Comparison of ENCODE assay signal across 8 mouse cellular contexts in genomic region chr10:91082550-91083392, GRCm38 (mm10). TPM values are rescaled to one million over a fixed set of nuclear protein-coding genes. Genes with fewer than 3 reads are reported as not detected.
A peak's percentile ranks its signal among the peaks of the same experiment; 100 is the strongest.
DNase-seq lines count a peak whose midpoint lies in the region; ATAC-seq and TF ChIP-seq lines count a peak whose summit lies in the region.

TSS of gene Apaf1 (minus strand) at chr10:91082770.
TSS of gene Ikbip (plus strand) at chr10:91082940.

- TF ChIP-seq EP300 in liver, embryonic 14.5 days (IDR thresholded peaks at IDR 0.05; ENCODE audit: low read depth) = no peak
- TF ChIP-seq EP300 in stomach, postnatal 0 days (optimal IDR thresholded peaks at IDR 0.05) = no peak

- peak within 1 kb of the TSS; percentile 86 for H3K4me2 ChIP-seq in heart, embryonic 15.5 days
- H3K4me2 ChIP-seq in liver, embryonic 14.5 days (ENCODE audit: low read depth) = peak within 1 kb of the TSS; percentile 85
- peak within 1 kb of the TSS; percentile 68 for H3K4me2 ChIP-seq in neural tube, embryonic 11.5 days (ENCODE audit: low read depth)
- peak within 1 kb of the TSS; percentile 86 for H3K4me2 ChIP-seq in stomach, postnatal 0 days (replicated peaks; ENCODE audit: low read depth)

- no peaks in the 10 kb centered on the region for H3K9me3 ChIP-seq in forebrain, embryonic 10.5 days
- H3K9me3 ChIP-seq in heart, embryonic 15.5 days (replicated peaks) = no peaks in the 10 kb centered on the region
- H3K9me3 ChIP-seq in liver, embryonic 14.5 days (ENCODE audit: control insufficient read depth, low read length) = no peaks in the 10 kb centered on the region
- no peaks in the 10 kb centered on the region for H3K9me3 ChIP-seq in neural tube, embryonic 11.5 days (ENCODE audit: control insufficient read depth, low read length)
- no peaks in the 10 kb centered on the region for H3K9me3 ChIP-seq in stomach, postnatal 0 days (ENCODE audit: control insufficient read depth, low read length)

- peaks cover 15% of the 10 kb centered on the region for H3K36me3 ChIP-seq in forebrain, embryonic 10.5 days (replicated peaks)
- peaks cover 11% of the 10 kb centered on the region for H3K36me3 ChIP-seq in heart, embryonic 15.5 days
- peaks cover 9% of the 10 kb centered on the region; the same call in 1 of the 2 replicates for H3K36me3 ChIP-seq in liver, embryonic 14.5 days (replicated peaks; ENCODE audit: control insufficient read depth, insufficient read depth, low read depth)
- H3K36me3 ChIP-seq in neural tube, embryonic 11.5 days (ENCODE audit: control insufficient read depth, insufficient read depth, low read length) = no peaks in the 10 kb centered on the region
- H3K36me3 ChIP-seq in stomach, postnatal 0 days (ENCODE audit: control insufficient read depth, insufficient read depth, low read length) = peaks cover 3% of the 10 kb centered on the region; the same call in 1 of the 2 replicates

- TF ChIP-seq CTCF in liver, embryonic 14.5 days (IDR thresholded peaks at IDR 0.05; ENCODE audit: low read depth) = no peak
- TF ChIP-seq CTCF in stomach, postnatal 0 days (IDR thresholded peaks at IDR 0.05; ENCODE audit: low read depth) = no peak

- H3K27me3 ChIP-seq in forebrain, embryonic 10.5 days (ENCODE audit: poor library complexity, severe bottlenecking) = no peaks in the 10 kb centered on the region
- H3K27me3 ChIP-seq in heart, embryonic 15.5 days = no peaks in the 10 kb centered on the region
- H3K27me3 ChIP-seq in liver, embryonic 14.5 days (ENCODE audit: control insufficient read depth, insufficient read depth, low read length) = no peaks in the 10 kb centered on the region
- H3K27me3 ChIP-seq in neural tube, embryonic 11.5 days (ENCODE audit: control insufficient read depth, insufficient read depth, low read length) = no peaks in the 10 kb centered on the region
- no peaks in the 10 kb centered on the region for H3K27me3 ChIP-seq in stomach, postnatal 0 days (ENCODE audit: control insufficient read depth, insufficient read depth, low read length)

- peaks cover 20% of the 10 kb centered on the region for H3K4me1 ChIP-seq in forebrain, embryonic 10.5 days
- peaks cover 6% of the 10 kb centered on the region; the same call in 1 of the 2 replicates for H3K4me1 ChIP-seq in heart, embryonic 15.5 days (replicated peaks)
- H3K4me1 ChIP-seq in liver, embryonic 14.5 days (replicated peaks; ENCODE audit: control insufficient read depth in 2 of 2, insufficient read depth in 2 of 2, low read length in 1 of 2) = no peaks in the 10 kb centered on the region; a peak in 2 of 4 replicates
- no peaks in the 10 kb centered on the region for H3K4me1 ChIP-seq in neural tube, embryonic 11.5 days (ENCODE audit: control insufficient read depth, insufficient read depth, low read length)
- H3K4me1 ChIP-seq in stomach, postnatal 0 days (replicated peaks; ENCODE audit: control insufficient read depth, insufficient read depth) = no peaks in the 10 kb centered on the region

- H3K27ac ChIP-seq in forebrain, embryonic 10.5 days = peak within 1 kb of the TSS; percentile 93
- H3K27ac ChIP-seq in heart, embryonic 15.5 days = peak within 1 kb of the TSS; percentile 93
- peak within 1 kb of the TSS; percentile 67 for H3K27ac ChIP-seq in liver, embryonic 14.5 days
- peak within 1 kb of the TSS; percentile 86 for H3K27ac ChIP-seq in neural tube, embryonic 11.5 days (ENCODE audit: low read depth, low read length)
- H3K27ac ChIP-seq in stomach, postnatal 0 days (replicated peaks) = peak within 1 kb of the TSS; percentile 90

- ATAC-seq in heart, embryonic 15.5 days (replicated peaks; ENCODE audit: insufficient number of reproducible peaks, insufficient read depth, low FRiP score, low read depth) = peak; percentile 96
- peak; percentile 96 for ATAC-seq in liver, embryonic 14.5 days (ENCODE audit: insufficient read depth)
- ATAC-seq in neural tube, embryonic 11.5 days (ENCODE audit: insufficient read depth, low FRiP score, low TSS enrichment) = peak; percentile 94
- ATAC-seq in stomach, postnatal 0 days (ENCODE audit: low FRiP score, low TSS enrichment) = peak; percentile 98

- peak within 1 kb of the TSS; percentile 90 for H3K4me3 ChIP-seq in forebrain, embryonic 10.5 days
- H3K4me3 ChIP-seq in heart, embryonic 15.5 days = peak within 1 kb of the TSS; percentile 99
- H3K4me3 ChIP-seq in liver, embryonic 14.5 days (ENCODE audit: insufficient read depth in 1 of 2, low read depth in 2 of 2, low read length in 2 of 2) = peak within 1 kb of the TSS; percentile 80 to 95
- H3K4me3 ChIP-seq in neural tube, embryonic 11.5 days (ENCODE audit: low read depth, low read length) = peak within 1 kb of the TSS; percentile 93
- peak within 1 kb of the TSS; percentile 95 for H3K4me3 ChIP-seq in stomach, postnatal 0 days (ENCODE audit: low read depth, low read length)

- H3K9ac ChIP-seq in heart, embryonic 15.5 days = peak within 1 kb of the TSS; percentile 94
- H3K9ac ChIP-seq in liver, embryonic 14.5 days (replicated peaks) = peak within 1 kb of the TSS; percentile 94
- H3K9ac ChIP-seq in neural tube, embryonic 11.5 days (ENCODE audit: low read length) = peak within 1 kb of the TSS; percentile 84
- H3K9ac ChIP-seq in stomach, postnatal 0 days (ENCODE audit: low read length) = peak within 1 kb of the TSS; percentile 85

- WGBS in forebrain, embryonic 10.5 days = under 1% methylated on average over 85 of the region's 87 CpGs
- under 1% methylated on average over 87 of the region's 87 CpGs for WGBS in heart, embryonic 15.5 days
- under 1% methylated on average over 80 of the region's 87 CpGs for WGBS in liver, embryonic 14.5 days (ENCODE audit: insufficient replicate concordance)
- under 1% methylated on average over 87 of the region's 87 CpGs for WGBS in neural tube, embryonic 11.5 days
- WGBS in stomach, postnatal 0 days = under 1% methylated on average over 63 of the region's 87 CpGs

- DNase-seq in CD8-positive naive resting alpha-beta T cell, adult 2 months (ENCODE audit: low read depth in 2 of 2, low spot score in 2 of 2) = peak; percentile 100
- DNase-seq in c-Kit-positive CD71-negative TER-119-negative erythroid progenitor cells, embryonic 14.5 days (ENCODE audit: low read depth) = peak; percentile 93
- peak; percentile 99 for DNase-seq in forebrain, embryonic 10.5 days (ENCODE audit: extremely low spot score, low spot score)
- DNase-seq in kidney, postnatal 25 days = peak; percentile 100
- DNase-seq in liver, embryonic 14.5 days (ENCODE audit: low read depth in 3 of 3, low spot score in 3 of 3) = peak; percentile 94 to 96 (median 95)
- peak; percentile 99 for DNase-seq in neural tube, embryonic 11.5 days (ENCODE audit: low spot score)
- peak; percentile 100 for DNase-seq in stomach, postnatal 0 days (ENCODE audit: low spot score)

RNA-seq across cellular contexts. Expression of gene Apaf1, which starts in this region (rescaled TPM):
- polyA plus RNA-seq in forebrain, embryonic 10.5 days (2016; fragmentation: Nextera tagmentation; extraction: Ambion mirVana) = 20.0 and 20.6 TPM in 2 replicates
- polyA plus RNA-seq in heart, embryonic 15.5 days (2015; fragmentation: Nextera tagmentation; extraction: Ambion mirVana) = 12.8 TPM in 2 replicates
- polyA plus RNA-seq in liver, embryonic 14.5 days (2012; rRNA removed) = 4.3 and 7.2 TPM in 2 replicates
- 8.2 and 9.1 TPM in 2 replicates for polyA plus RNA-seq in liver, embryonic 14.5 days (2014; fragmentation: Nextera tagmentation; extraction: Ambion mirVana)
- 27.4 and 28.1 TPM in 2 replicates for polyA plus RNA-seq in neural tube, embryonic 11.5 days (2014; fragmentation: Nextera tagmentation; extraction: Ambion mirVana)
- polyA plus RNA-seq in stomach, postnatal 0 days (2015; fragmentation: Nextera tagmentation; extraction: Ambion mirVana) = 6.6 and 6.7 TPM in 2 replicates

RNA-seq across cellular contexts. Expression of gene Ikbip, which starts in this region (rescaled TPM):
- 15.8 TPM in 2 replicates for polyA plus RNA-seq in forebrain, embryonic 10.5 days (2016; fragmentation: Nextera tagmentation; extraction: Ambion mirVana)
- 38.4 and 38.7 TPM in 2 replicates for polyA plus RNA-seq in heart, embryonic 15.5 days (2015; fragmentation: Nextera tagmentation; extraction: Ambion mirVana)
- polyA plus RNA-seq in liver, embryonic 14.5 days (2012; rRNA removed) = 1.9 and 4.0 TPM in 2 replicates
- 7.3 and 7.9 TPM in 2 replicates for polyA plus RNA-seq in liver, embryonic 14.5 days (2014; fragmentation: Nextera tagmentation; extraction: Ambion mirVana)
- 22.4 and 26.2 TPM in 2 replicates for polyA plus RNA-seq in neural tube, embryonic 11.5 days (2014; fragmentation: Nextera tagmentation; extraction: Ambion mirVana)
- 34.0 and 37.3 TPM in 2 replicates for polyA plus RNA-seq in stomach, postnatal 0 days (2015; fragmentation: Nextera tagmentation; extraction: Ambion mirVana)

Comparison
In these comparisons a context has a peak if more than half of its experiments do, and no peak if none do; other contexts are left out.
1. Peak in every context shown above with its lines: DNase-seq, ATAC-seq, H3K4me3 ChIP-seq and H3K27ac ChIP-seq.